Mouse (Mus musculus) liver, adult (tissue): Measurements from ENCODE around the gene Tbl2.

ENCODE experiments used
- GATA4 ChIP-seq: IDR thresholded peaks from 2 replicates; pipeline ENCODE4 v1.6.1; 2014; ENCODE audit warnings: mild to moderate bottlenecking, low read length; ENCODE audit not compliant: insufficient replicate concordance

Gene Tbl2

GRCm38 (mm10) chr5:135149053-135149819, at the start of gene Tbl2:
Gene Tbl2, plus strand, starts transcription at chr5:135149657.
- no peak; the same call in 1 of the 2 replicates for TF ChIP-seq GATA4

- TF ChIP-seq GATA4: peak; percentile 71; the same call in 1 of the 2 replicates
These were observed 48.5 kb upstream of the Tbl2 start for GRCm38 (mm10) chr5:135100981-135101380.

GRCm38 (mm10) chr5:135103999-135104660, 45.3 kb upstream of the Tbl2 start:
- TF ChIP-seq GATA4: no peak

GRCm38 (mm10) chr5:135106758-135107256, 42.6 kb upstream of the Tbl2 start:
- TF ChIP-seq GATA4: no peak

GRCm38 (mm10) chr5:135107521-135108501, 41.6 kb upstream of the Tbl2 start:
- peak; percentile 27; the same call in 1 of the 2 replicates for TF ChIP-seq GATA4

- TF ChIP-seq GATA4: no peak
These were observed 40.4 kb upstream of the Tbl2 start for GRCm38 (mm10) chr5:135109017-135109416.

GRCm38 (mm10) chr5:135109426-135109825, 40.0 kb upstream of the Tbl2 start:
- TF ChIP-seq GATA4: no peak

- TF ChIP-seq GATA4: no peak
These were observed 39.5 kb upstream of the Tbl2 start for GRCm38 (mm10) chr5:135109976-135110375.

- no peak for TF ChIP-seq GATA4
These were observed 35.7 kb upstream of the Tbl2 start for GRCm38 (mm10) chr5:135113782-135114181.

GRCm38 (mm10) chr5:135115241-135115640, 34.2 kb upstream of the Tbl2 start:
- TF ChIP-seq GATA4: no peak

GRCm38 (mm10) chr5:135118589-135119081, 30.8 kb upstream of the Tbl2 start:
- TF ChIP-seq GATA4: peak; percentile 93

GRCm38 (mm10) chr5:135120753-135121152, 28.7 kb upstream of the Tbl2 start:
- TF ChIP-seq GATA4: no peak

GRCm38 (mm10) chr5:135126121-135126520, 23.3 kb upstream of the Tbl2 start:
- TF ChIP-seq GATA4: no peak

GRCm38 (mm10) chr5:135127669-135128068, 21.8 kb upstream of the Tbl2 start:
- no peak for TF ChIP-seq GATA4

GRCm38 (mm10) chr5:135129747-135130146, 19.7 kb upstream of the Tbl2 start:
- TF ChIP-seq GATA4: no peak

GRCm38 (mm10) chr5:135133736-135134405, 15.6 kb upstream of the Tbl2 start:
- no peak for TF ChIP-seq GATA4
